Mouse (Mus musculus): ENCODE results near the gene Ctso.
A peak's percentile ranks its signal among the peaks of the same experiment; 100 is the strongest.

Ctso gene

DNA sequence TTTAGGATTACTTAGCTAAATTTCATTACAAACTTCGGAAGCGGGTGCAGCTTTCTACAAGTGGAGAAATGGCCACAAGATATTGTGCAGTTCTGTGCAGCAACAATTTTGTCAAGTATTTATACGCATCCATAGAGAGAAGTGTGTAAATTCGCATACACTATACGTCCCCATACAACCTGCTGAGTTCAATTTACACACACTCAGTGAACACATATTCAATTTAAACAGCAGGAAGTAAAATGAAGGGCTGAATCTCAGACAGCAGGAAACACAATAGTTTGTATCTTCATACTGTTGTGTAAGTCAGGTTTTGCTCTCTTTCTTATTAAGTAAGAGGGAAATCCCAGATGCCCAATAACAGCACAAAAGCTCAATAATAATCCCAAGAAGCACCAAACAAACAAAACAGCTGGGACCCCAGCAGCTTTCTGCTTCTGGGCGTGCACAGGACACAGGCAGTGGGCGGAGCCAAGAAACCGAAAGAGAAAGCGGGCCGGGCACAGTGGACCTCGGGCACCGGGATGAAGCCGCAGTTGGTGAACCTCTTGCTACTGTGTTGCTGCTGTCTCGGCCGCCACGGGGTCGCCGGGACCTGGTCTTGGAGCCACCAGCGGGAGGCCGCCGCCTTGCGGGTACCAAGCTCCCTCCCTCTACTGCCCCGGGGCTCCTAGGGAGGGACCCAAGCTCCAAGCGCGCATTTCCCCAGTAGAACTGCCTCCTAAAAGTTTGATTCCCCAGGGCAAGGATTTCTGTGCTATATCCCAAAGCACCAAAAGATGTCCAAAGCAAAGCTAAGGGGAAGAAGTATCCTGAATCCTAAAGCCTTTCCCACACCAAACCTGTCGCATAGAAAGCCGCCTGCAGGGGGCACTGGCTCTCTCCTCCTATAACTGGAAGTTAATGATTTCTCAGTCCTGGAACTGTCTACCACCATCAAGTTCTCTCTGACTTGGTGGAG, at the start of gene Ctso:
Gene Ctso (plus strand): TSS at position 461 of the 961 bp plus-strand sequence.
- DNase-seq (ENCODE audit: low spot score) = peak; percentile 78

DNA sequence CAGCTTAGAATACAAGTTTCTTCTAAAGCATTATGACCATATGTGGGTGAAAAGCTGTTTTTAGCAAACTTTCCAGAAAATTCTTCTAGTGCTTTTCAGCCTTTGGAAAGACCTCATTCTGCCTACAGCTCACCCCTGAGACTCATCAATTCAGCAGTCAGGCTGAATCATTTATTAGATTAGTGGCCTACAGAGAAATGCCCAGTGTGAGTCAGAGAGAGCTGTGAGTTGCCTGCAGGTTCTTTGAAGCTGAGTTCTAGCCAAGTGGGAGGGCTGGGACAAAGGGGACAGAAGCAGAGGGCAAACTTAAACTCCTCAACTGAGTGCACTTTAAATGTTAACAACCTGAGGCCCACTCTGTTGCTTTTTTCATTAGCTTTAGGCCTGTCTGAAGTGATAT, 48.5 kb upstream of the Ctso start:
- DNase-seq (ENCODE audit: low spot score) = no peak

DNA sequence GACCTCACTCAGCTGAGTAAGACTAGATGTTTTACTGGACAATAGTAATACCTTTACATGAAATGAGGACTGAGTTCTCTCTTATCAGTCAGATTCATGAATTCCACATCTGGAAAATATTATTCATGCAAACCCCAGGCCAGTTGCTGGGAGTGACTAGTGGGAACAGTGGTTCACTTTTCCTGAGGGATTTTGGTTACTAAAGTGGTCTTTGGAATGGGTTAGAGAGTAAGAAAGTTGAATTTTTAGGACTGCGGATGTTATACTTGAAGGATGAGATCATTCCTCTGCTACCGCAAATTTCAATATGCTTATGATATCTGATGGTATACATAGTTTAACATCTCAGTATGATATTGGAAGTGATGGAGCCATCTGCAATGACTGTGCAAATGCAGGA, 46.8 kb upstream of the Ctso start:
- DNase-seq (ENCODE audit: low spot score) = no peak

DNA sequence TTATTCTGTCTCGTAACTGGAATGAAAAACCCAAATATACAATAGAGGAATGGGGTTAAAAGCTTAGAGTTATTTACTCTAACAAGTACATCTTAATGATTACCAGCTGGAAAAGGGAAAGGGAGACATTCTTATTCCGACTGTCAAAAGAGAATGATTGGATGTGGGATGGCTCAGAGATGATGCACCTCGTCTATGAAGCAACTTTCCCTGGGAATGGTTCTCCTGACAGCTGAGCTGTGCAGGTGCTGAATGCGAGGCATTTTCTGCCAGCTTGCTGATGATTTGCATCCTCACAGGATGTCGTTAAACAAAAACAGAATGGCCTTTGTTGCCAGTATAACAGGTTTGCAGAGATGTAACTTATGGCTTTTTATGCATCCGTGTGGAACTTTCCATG, 43.3 kb upstream of the Ctso start:
- DNase-seq (ENCODE audit: low spot score) = no peak

DNA sequence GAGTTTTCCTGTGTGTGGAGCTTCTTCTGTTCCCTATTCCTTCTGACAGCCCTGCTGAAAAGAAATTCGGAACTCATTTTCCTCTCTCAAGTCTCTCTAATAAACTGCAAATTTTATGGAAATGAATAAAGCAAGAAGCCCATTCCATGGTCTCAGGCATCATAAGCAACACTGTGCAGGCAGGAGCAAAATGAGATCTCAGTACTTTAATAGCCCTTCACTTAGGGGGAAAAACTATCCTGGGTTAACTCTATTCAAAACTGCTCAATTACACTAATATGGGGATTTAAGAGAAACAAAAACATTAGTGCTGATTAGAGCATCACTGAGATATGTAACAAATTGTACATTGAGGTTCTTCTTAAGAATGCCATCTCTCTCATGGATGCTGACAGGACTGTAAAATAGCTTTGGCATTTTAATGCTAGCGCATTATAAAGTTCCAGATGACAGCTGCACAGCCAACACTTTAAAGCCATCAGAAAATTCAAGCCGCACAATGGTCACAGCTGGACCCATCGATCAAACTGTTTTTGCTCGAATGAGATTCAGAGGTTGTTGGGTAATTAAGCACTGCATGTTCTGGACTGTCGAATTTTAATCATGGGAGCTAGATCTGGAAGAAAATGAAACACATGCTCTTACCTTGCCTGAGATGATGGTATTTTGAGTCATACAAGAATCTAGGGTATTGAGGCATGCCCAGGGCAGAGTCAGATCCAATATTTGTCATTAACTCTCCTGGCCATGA, 21.9 kb upstream of the Ctso start:
- no peak for DNase-seq (ENCODE audit: low spot score)

DNA sequence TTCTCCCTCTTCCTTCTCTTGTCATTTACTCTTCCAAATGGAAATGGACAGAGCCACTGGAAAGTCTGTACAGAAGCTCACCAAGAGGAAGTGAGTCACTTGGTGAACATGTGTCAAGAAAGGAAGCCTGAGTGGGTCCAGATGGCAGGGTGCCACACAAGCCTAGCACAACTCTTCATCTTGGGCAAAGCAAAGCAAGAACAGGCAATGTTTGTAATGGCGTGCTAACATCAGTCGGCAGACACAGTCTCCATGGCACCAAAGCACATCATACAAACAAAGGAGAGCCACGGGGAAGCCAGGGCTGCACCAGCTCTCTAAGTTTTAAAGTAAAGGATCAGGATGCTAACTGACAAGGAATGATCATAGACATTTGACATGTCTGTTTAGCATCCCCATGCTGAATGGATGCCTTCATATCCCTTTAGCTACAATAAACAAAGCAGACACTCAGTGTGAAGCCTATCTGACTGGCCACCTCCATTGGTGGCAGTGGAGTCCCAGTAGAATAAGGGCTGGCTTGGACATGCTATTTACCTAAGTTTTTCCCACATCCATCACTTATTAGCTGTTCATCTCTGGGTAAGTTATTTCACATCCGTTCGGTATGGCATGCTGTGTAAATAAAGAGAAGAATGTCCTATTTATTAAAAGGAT, 16.2 kb upstream of the Ctso start:
- DNase-seq (ENCODE audit: low spot score) = no peak

DNA sequence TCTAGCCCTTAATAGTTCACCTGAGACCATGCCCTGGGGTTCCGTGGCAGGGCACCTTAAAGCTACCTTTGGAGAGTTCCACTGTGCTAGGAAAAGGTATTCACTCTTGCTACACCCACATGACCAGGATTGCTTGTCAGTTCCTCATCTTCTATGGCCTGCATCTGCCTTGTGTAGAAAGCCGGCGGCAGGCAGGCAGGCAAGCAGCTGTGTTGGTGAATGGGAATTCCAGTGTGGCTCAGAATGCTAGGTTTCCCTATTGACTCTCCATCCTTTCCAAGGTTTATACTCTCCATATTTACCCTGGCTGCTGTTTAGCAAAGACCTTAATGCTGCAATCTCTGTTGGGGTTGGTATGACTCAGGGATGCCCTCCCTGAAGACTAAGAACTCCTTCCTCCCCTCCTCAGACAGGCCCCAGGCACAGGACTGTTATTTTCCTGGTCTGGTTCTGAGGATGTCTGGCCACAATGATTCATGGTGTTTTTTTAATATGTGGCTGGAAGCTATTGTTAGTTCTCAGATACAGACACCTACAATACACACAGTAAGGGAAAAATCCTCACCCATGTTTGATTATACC, 15.0 kb upstream of the Ctso start:
- DNase-seq (ENCODE audit: low spot score) = no peak

DNA sequence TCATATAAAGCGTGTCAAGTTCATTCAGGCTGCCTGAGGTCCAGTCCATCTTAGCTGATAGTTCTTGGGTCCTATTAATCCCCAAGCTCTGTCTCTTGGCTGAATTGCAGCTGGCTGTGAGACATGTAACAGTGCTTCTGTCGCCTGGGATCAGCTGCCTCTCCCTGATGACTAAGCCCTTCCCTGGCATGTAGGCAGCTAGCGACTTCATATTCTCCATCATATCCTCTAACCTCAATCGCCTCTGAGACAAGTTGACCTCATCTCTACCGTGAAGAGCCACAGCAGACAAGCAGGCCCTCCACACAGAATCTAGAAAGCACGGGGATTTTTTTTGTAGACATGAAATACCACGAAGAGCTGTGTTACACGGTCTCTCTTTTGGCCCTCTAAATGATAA, 14.2 kb upstream of the Ctso start:
- DNase-seq (ENCODE audit: low spot score) = no peak

DNA sequence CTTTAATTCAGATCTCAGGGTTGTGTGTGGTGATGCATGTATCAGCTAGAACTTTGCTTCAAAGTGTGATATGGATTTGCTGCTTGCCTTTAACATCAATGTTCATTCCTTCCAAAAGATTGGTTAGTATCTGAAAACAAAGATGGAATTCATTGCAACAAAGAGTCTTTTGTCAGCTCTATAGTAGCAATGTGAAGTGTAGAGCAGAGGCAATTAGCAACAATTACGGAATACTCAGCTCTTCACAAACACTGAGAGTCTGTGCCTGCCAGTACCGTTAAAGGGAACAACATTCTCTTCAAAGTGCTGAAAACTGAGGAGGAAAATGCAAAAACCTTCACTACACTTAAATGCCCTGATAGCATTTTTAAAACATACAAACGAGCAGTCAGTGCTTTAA, 12.7 kb upstream of the Ctso start:
- DNase-seq (ENCODE audit: low spot score) = no peak

DNA sequence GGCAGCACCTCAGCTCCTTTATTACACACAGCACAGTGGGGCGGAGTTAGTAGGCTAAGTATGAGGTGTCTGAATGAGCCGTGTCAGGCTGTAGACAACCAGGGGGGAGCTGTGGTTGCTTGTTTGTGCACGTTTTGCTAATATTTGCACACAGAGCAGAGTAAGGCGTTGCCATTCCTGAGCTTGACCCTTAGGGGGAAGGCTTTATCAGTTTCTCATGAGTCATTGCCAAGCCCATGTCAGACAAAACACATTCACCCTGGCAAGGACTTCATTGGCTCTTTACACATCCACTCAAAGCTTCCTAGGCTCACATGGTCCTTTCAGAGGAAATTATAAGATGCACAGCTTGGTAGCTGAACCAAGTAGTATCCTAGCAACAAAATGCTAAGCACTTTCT, 9.5 kb upstream of the Ctso start:
- no peak for DNase-seq (ENCODE audit: low spot score)

DNA sequence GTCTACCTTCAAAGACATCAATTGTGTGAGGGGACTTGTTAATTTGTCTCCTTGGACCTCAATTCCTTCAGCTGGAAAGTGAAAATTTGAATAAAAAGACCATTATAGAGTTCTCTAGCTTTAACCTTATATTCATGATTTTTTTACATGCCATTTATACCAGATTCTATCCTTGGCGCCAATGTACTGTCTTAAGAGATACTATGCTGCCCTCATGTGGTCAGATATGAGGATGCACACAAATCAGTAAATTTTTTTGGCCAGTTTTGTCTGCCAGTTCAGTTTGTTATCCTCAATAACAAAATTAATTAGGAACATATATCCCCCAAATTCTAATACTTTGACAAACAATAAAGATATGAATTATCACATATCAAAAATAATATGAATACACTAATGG, 7.5 kb upstream of the Ctso start:
- DNase-seq (ENCODE audit: low spot score) = peak; percentile 82

DNA sequence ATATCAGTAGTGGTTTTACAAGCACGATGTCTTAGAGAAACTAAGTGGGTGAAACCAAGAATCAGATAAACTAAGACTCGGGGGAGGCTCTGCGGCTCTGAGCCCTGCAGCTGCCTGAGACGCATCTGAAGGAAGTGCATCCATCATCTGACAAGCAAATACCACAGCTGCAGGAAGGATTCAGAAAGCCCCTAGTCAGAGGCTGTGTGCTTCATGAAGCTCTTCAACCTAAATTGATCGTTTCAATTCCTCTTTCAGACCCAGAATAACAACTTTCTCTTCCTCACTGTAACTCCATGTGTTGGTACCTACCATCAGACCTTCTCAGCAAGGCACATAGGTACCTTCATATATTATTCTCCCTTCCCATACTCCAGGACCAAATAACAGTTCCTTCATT, 6.5 kb upstream of the Ctso start:
- DNase-seq (ENCODE audit: low spot score) = no peak

DNA sequence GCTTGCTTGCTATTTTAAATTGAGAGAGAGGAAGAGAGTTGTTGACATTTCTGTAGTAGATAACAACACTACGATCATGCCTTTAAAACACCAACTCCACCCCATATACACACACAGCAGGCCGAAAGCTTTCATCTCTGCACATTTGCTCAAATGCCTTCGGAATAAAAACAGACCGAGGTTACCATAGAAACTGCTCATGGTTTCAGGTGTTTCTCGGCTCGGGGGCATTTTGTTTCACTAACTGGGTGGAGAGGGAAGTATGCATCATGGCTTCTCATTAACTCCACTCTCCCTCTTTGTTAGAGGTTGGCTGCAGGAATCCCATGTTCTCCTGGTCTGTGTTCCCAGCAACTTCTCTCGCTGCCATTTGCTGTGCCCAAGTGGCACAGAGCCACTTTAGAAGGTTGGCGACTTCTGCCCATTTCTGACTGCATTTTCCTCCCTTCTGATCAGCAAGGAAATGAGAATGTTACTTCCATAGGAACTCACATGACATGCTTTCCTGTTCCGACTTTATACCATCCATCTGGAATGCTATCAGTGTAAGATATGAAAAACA, 5.6 kb upstream of the Ctso start:
- DNase-seq (ENCODE audit: low spot score) = no peak

DNA sequence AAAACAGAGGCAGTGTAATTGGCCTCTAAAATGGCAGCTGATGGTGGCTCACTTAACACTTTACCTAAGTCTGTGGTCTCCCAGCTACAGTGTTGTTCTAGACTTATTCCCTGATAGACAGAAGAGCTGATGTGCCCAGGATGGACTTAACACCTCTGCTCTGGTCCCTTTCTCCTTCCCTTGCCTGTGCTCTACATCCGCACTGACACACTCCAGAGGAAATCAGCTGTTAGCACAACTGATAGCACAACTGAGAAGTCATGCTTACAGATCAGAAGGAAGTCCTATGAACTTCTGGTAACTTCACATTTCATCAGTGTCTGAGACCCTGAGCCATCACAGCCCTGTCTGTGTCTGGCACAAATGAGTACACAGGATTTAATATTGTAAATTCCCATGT, 3.3 kb upstream of the Ctso start:
- no peak for DNase-seq (ENCODE audit: low spot score)

DNA sequence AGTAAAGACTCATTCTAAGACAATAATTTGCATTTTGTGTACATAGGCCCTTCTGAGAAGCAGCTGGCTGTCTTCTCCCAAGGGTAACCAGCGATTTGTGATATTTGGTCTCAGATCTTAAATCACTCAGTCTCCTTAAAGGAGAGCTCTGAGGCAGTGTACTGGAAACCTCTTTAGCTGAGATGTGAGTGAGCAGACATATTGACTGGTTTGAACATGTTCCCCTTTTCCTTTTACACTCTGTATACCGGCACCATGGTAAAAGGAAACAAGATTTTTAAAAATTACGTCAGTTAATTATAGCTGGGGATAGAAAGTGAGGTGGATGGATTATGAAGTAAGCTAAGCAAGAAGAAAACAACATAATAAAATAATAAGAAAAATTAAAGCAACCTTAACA, 706 bp upstream of the Ctso start:
- DNase-seq (ENCODE audit: low spot score) = no peak

DNA sequence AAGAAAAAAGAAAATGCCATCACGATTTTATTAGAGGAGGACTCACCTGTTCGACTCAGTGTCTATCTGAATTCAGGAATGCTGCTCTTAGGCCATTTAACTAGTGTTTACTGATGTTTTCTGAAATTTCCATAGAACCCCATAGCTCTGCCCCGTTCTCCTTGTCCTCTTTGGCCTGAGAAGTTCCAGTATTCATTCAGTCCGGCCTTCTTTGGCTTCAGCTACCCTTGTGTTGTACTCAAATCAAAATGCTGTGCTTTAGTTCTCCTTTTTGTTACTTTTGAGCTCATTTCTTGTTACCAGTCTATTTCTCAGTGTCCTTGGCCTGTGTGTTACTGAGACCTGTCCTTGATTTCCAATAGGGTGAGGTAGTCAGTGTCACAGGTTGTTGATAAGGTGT, 947 bp downstream of the Ctso start:
- DNase-seq (ENCODE audit: low spot score) = no peak

DNA sequence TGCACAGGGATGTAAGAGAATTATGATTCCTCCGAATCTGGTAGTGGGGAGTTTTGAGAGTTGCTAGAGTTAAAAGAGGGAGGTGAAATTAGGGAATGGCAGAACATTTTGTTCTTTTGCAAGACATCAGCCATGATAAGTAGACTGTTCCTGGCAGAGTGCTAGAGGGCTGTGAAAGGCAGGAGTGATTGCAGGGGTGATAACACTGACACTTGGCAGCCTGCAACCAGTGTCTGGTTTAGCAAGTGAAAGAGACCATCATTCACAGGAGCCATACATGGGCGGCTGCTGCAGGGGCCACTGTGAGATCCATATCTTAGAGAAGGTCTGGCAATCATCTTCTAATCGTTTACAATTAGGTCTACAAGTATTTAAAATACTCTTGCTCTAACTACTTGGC, 6.5 kb downstream of the Ctso start:
- DNase-seq (ENCODE audit: low spot score) = no peak

DNA sequence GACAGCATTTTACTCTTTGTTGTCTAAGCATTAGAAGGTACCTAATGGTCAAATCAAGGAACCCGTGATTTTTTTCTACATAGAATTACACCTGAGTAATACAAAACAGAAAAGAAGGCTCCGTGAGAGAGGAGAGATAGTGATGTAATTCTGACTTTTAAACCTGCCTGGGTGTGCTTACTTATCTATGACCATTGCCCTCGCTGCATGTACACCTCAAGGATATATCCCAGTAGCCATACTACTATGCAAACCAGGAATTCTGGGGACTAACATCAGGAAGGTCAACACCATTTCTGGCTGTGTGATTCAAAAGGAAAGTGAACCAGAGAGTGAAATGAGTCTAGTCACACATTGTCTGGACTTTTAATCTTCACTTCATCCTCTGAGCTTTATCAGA, 9.9 kb downstream of the Ctso start:
- no peak for DNase-seq (ENCODE audit: low spot score)

DNA sequence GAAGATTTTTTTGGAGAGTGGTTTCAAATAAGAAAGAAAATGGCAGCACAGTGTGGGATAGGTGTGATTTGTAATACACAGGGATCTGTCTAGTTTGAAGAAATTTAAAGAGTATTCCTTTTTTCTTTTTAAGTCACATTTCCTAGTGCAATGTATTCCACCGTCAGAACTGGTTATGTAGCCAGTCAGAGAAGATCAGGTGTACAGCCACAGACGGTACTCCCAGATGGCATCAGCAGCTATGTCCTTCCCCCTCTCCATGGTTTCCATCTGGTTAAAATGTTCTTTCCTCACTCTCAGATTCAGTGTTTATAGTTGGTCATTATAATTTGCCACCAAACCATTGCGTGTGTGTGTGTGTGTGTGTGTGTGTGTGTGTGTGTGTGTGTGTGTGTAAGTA, 10.7 kb downstream of the Ctso start:
- no peak for DNase-seq (ENCODE audit: low spot score)

DNA sequence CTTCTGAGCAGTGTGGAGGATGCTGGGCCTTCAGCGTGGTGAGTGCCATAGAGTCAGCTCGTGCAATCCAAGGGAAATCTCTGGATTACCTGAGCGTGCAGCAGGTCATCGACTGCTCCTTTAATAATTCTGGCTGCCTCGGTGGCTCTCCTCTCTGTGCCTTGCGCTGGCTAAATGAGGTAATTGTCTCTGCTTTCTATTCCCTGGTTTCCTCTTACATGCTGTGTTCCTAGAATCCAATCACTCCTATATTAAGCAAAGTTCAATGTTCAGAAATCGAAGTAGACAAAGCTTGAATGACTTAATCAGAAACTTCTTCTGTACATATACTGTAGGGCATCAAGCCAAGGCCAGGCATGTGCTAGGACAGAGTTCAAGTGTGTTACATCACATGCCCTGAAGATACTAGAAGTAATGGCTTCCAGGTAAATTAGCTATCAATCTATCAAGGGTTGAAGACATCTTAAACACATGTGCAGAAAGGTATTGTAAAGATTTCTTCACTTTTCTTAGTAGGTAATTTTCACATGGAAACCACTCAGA, 12.5 kb downstream of the Ctso start:
- no peak for DNase-seq (ENCODE audit: low spot score)

DNA sequence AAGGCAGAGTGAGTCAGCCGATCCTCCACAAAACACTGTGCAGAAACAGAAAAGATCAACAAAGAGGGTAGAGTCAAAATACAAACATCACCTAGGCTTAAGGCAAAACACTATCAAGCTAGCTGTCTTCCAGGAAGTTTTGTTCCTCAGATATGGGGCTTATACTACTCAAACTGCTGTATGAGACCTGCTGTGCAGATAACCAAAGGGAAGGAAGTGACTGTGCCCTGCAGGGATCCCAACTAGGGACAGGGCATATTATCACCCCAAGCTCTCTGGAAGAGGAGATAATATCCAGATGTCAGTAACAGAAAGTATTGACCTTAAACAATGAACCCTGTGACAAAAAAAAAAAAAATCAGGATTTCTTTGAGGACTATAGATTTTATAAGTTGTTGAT, 16.6 kb downstream of the Ctso start:
- DNase-seq (ENCODE audit: low spot score) = no peak

DNA sequence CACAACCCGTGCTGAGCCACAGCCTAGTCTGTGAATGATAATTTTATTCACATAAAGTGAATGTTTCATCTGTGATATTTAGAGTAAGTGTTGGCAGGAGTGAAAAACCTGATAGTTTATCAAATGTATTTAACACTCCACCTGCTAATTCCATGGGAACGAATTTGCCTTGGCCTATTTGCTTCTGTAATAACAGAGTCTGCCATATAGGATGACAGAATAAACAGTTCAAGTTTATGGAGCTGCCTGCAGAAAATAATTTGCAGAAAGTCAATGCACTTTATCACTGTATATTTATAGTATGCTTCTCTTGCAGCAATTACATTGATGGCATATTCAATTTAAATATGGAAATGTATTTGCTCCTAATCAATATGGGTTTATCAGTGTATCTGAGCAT, 19.4 kb downstream of the Ctso start:
- no peak for DNase-seq (ENCODE audit: low spot score)
